ENCODE assay signal across 8 mouse cellular contexts in genomic region chr2:134787336-134788095, GRCm38 (mm10). TPM values are rescaled to one million over a fixed set of nuclear protein-coding genes. Genes with fewer than 3 reads are reported as not detected.
A peak's percentile ranks its signal among the peaks of the same experiment; 100 is the strongest.
DNase-seq lines count a peak whose midpoint lies in the region; ATAC-seq and TF ChIP-seq lines count a peak whose summit lies in the region.

No protein-coding gene starts in this region.

- H3K4me1 ChIP-seq in brown adipose tissue, adult 24 weeks (ENCODE audit: control insufficient read depth, insufficient read depth, insufficient read length, low read length): no peaks in the 10 kb centered on the region
- H3K4me1 ChIP-seq in hindbrain, embryonic 14.5 days (replicated peaks; ENCODE audit: control insufficient read depth, insufficient read depth, low read length): 0 out of 2 replicates have a peak, but pooled peaks cover 5% of the 10 kb centered on the region
- no peaks in the 10 kb centered on the region for H3K4me1 ChIP-seq in liver, postnatal 0 days (ENCODE audit: insufficient read depth)

- H3K36me3 ChIP-seq in hindbrain, embryonic 14.5 days (replicated peaks; ENCODE audit: control insufficient read depth, insufficient read depth): no peaks in the 10 kb centered on the region
- H3K36me3 ChIP-seq in liver, postnatal 0 days (replicated peaks; ENCODE audit: insufficient read depth, low read length): no peaks in the 10 kb centered on the region

- TF ChIP-seq EP300 in liver, postnatal 0 days (IDR thresholded peaks at IDR 0.05; ENCODE audit: low read depth): no peak

- no peak overlapping the region for H3K27ac ChIP-seq in brown adipose tissue, adult 24 weeks (replicated peaks; ENCODE audit: low read depth, low read length)
- H3K27ac ChIP-seq in hindbrain, embryonic 14.5 days: no peak overlapping the region
- H3K27ac ChIP-seq in liver, postnatal 0 days (ENCODE audit: low read depth): no peak overlapping the region

- H3K4me3 ChIP-seq in brown adipose tissue, adult 24 weeks (ENCODE audit: insufficient read depth, low read depth, low read length): peak overlapping the region; percentile 78
- peak overlapping the region; percentile 75 for H3K4me3 ChIP-seq in hindbrain, embryonic 14.5 days (replicated peaks; ENCODE audit: low read length)
- peak overlapping the region; percentile 66 for H3K4me3 ChIP-seq in liver, postnatal 0 days (ENCODE audit: low read depth, low read length)

- WGBS in hindbrain, embryonic 14.5 days: 49% methylated on average over 12 of the region's 12 CpGs
- 59% methylated on average over 12 of the region's 12 CpGs for WGBS in liver, postnatal 0 days (ENCODE audit: insufficient replicate concordance)

- TF ChIP-seq CTCF in liver, postnatal 0 days (IDR thresholded peaks at IDR 0.05; ENCODE audit: low read depth): no peak

- H3K27me3 ChIP-seq in hindbrain, embryonic 14.5 days (ENCODE audit: control insufficient read depth, insufficient read depth, low read length): no peaks in the 10 kb centered on the region
- no peaks in the 10 kb centered on the region for H3K27me3 ChIP-seq in liver, postnatal 0 days (ENCODE audit: insufficient read depth, low read length)

- no peak for ATAC-seq in hindbrain, embryonic 14.5 days (ENCODE audit: low FRiP score)
- ATAC-seq in liver, postnatal 0 days: no peak

- peak overlapping the region; percentile 66 for H3K4me2 ChIP-seq in hindbrain, embryonic 14.5 days (replicated peaks)
- peak overlapping the region; percentile 76 for H3K4me2 ChIP-seq in liver, postnatal 0 days (ENCODE audit: low read depth, low read length)

- H3K9me3 ChIP-seq in hindbrain, embryonic 14.5 days (ENCODE audit: control insufficient read depth, low read length): no peaks in the 10 kb centered on the region
- no peaks in the 10 kb centered on the region for H3K9me3 ChIP-seq in liver, postnatal 0 days (ENCODE audit: low read length)

- DNase-seq in embryo, embryonic 10.5 days (ENCODE audit: low spot score): peak; percentile 8
- DNase-seq in embryo, embryonic 11 days: no peak
- DNase-seq in hindbrain, embryonic 14.5 days (ENCODE audit: low spot score): no peak
- no peak for DNase-seq in liver, postnatal 0 days
- no peak for DNase-seq in frontal cortex, postnatal 14 days (ENCODE audit: low spot score in 2 of 2)
- DNase-seq in cerebellum, adult 9-11 months: no peak
- DNase-seq in B cell, adult 2 months: no peak

- peak overlapping the region; percentile 83 for H3K9ac ChIP-seq in hindbrain, embryonic 14.5 days
- peak overlapping the region; percentile 69 for H3K9ac ChIP-seq in liver, postnatal 0 days (replicated peaks)

RNA-seq across cellular contexts. Expression of gene Plcb1, which starts 1.6 kb away (rescaled TPM):
- 5.7 and 8.9 TPM in 2 replicates for polyA plus RNA-seq in brown adipose tissue, adult 24 weeks (2012; ENCODE audit: insufficient read depth, insufficient read length, missing spikeins)
- 69.0 and 72.8 TPM in 2 replicates for polyA plus RNA-seq in hindbrain, embryonic 14.5 days (2014; fragmentation: Nextera tagmentation; extraction: Ambion mirVana)
- polyA plus RNA-seq in liver, postnatal 0 days (2015; fragmentation: Nextera tagmentation; extraction: Ambion mirVana): 6.6 and 7.9 TPM in 2 replicates
